Mouse (Mus musculus) CH12.LX (cell line): ENCODE data around the gene Pcdh7. TPM values are rescaled to one million over a fixed set of nuclear protein-coding genes. Genes with fewer than 3 reads are reported as not detected.

Experiments used
- DNase-seq: peaks from one replicate; pipeline ENCODE4 v3.0.0-alpha.2; 2013; ENCODE audit errors: extremely low read depth
- H3K27ac ChIP-seq: 2 replicates; pipeline ENCODE4 v1.5.1; 2012; ENCODE audit warnings: low read depth, mild to moderate bottlenecking, control low read depth, moderate library complexity; ENCODE audit not compliant: insufficient read depth
- H3K27me3 ChIP-seq: replicated peaks from 2 replicates; pipeline ENCODE3; 2012; ENCODE audit warnings: inconsistent platforms
- H3K36me3 ChIP-seq, 2 experiments: replicated peaks in 1 of 2; 2 replicates each; pipeline versions ENCODE3 to v1.6.1; 2012; ENCODE audit warnings: inconsistent platforms in 1 of 2, low read length in 1 of 2, mild to moderate bottlenecking in 1 of 2, mixed read lengths in 1 of 2, moderate library complexity in 1 of 2; ENCODE audit not compliant: control insufficient read depth in 1 of 2, insufficient read depth in 1 of 2
- H3K4me1 ChIP-seq, 2 experiments: 2 replicates each; pipeline ENCODE4 v1.6.1; 2012; ENCODE audit warnings: inconsistent platforms in 1 of 2, moderate library complexity in 1 of 2; ENCODE audit not compliant: insufficient read depth in 2 of 2, control insufficient read depth in 1 of 2
- H3K4me2 ChIP-seq: 2 replicates; pipeline ENCODE4 v1.6.1; 2012; ENCODE audit warnings: low read depth, mild to moderate bottlenecking, control low read depth; ENCODE audit not compliant: poor library complexity, insufficient read depth, severe bottlenecking
- H3K4me3 ChIP-seq, 3 experiments: fragments of 150-350 bp in 1 of 3; sonication (generic) in 1 of 3; replicated peaks in 1 of 3; 2 replicates each; pipeline versions ENCODE3 to v1.5.1; 2011 to 2012; ENCODE audit warnings: low read depth in 2 of 3, low read length in 2 of 3, mild to moderate bottlenecking in 2 of 3, moderate library complexity in 2 of 3, control low read depth in 1 of 3, improper control_type of control experiment in 1 of 3, inconsistent platforms in 1 of 3, mixed read lengths in 1 of 3; ENCODE audit not compliant: poor library complexity in 1 of 3
- H3K79me2 ChIP-seq: replicated peaks from 2 replicates; pipeline ENCODE4 v1.6.1; 2012; ENCODE audit warnings: mild to moderate bottlenecking, moderate library complexity; ENCODE audit not compliant: control insufficient read depth, poor library complexity, insufficient read depth, severe bottlenecking; ENCODE audit errors: extremely low read depth
- H3K9ac ChIP-seq: 2 replicates; pipeline ENCODE4 v1.6.1; 2012; ENCODE audit warnings: low read depth, mild to moderate bottlenecking, control low read depth, moderate library complexity; ENCODE audit not compliant: insufficient read depth
- H3K9me3 ChIP-seq: replicated peaks from 2 replicates; pipeline ENCODE3; 2012; ENCODE audit warnings: low read length, inconsistent platforms, mixed read lengths
- CHD1 ChIP-seq: IDR thresholded peaks from 2 replicates; pipeline ENCODE4 v1.6.1; 2012; ENCODE audit warnings: low read depth, low read length, improper control_type of control experiment, inconsistent platforms
- E2F4 ChIP-seq: IDR thresholded peaks from 2 replicates; pipeline ENCODE4 v1.6.1; 2011; ENCODE audit warnings: low read depth, low read length, improper control_type of control experiment; ENCODE audit not compliant: insufficient replicate concordance
- ETS1 ChIP-seq: conservative IDR thresholded peaks from 2 replicates; pipeline ENCODE4 v1.6.1; 2012; ENCODE audit warnings: low read depth, mild to moderate bottlenecking, inconsistent platforms, low read length, improper control_type of control experiment, moderate library complexity
- IRF4 ChIP-seq: IDR thresholded peaks from 2 replicates; pipeline ENCODE4 v1.6.1; 2014; ENCODE audit warnings: low read depth, mild to moderate bottlenecking, inconsistent platforms, low read length, improper control_type of control experiment
- KAT2A ChIP-seq: IDR thresholded peaks from 2 replicates; pipeline ENCODE4 v1.6.1; 2012; ENCODE audit warnings: low read length, improper control_type of control experiment, inconsistent platforms; ENCODE audit not compliant: insufficient replicate concordance
- MXI1 ChIP-seq: IDR thresholded peaks from 2 replicates; pipeline ENCODE4 v1.6.1; 2011; ENCODE audit warnings: mild to moderate bottlenecking, low read depth, low read length, improper control_type of control experiment
- MYC ChIP-seq: IDR thresholded peaks from 2 replicates; pipeline ENCODE4 v1.6.1; 2011; ENCODE audit warnings: low read depth, mild to moderate bottlenecking, improper control_type of control experiment, low read length
- NRF1 ChIP-seq: IDR thresholded peaks from 2 replicates; pipeline ENCODE4 v1.6.1; 2014; ENCODE audit warnings: low read depth, mild to moderate bottlenecking, inconsistent platforms, low read length, improper control_type of control experiment, moderate library complexity
- PAX5 ChIP-seq: IDR thresholded peaks from 2 replicates; pipeline ENCODE4 v1.6.1; 2012; ENCODE audit warnings: low read length, inconsistent platforms, mixed read lengths
- RAD21 ChIP-seq: IDR thresholded peaks from 2 replicates; pipeline ENCODE4 v1.6.1; 2011; ENCODE audit warnings: low read depth, mild to moderate bottlenecking, low read length, improper control_type of control experiment, moderate library complexity
- RCOR1 ChIP-seq: conservative IDR thresholded peaks from 2 replicates; pipeline ENCODE4 v1.6.1; 2012; ENCODE audit warnings: low read depth, mild to moderate bottlenecking, inconsistent platforms, low read length, improper control_type of control experiment
- SMC3 ChIP-seq: IDR thresholded peaks from 2 replicates; pipeline ENCODE4 v1.6.1; 2011; ENCODE audit warnings: low read depth, low read length, improper control_type of control experiment
- TBP ChIP-seq: conservative IDR thresholded peaks from 2 replicates; pipeline ENCODE4 v1.6.1; 2011; ENCODE audit warnings: low read depth, low read length, improper control_type of control experiment
- TCF12 ChIP-seq: IDR thresholded peaks from 2 replicates; pipeline ENCODE4 v1.6.1; 2014; ENCODE audit warnings: low read depth, mild to moderate bottlenecking, inconsistent platforms, low read length, improper control_type of control experiment
- USF1 ChIP-seq: IDR thresholded peaks from 2 replicates; pipeline ENCODE4 v1.6.1; 2014; ENCODE audit warnings: low read depth, mild to moderate bottlenecking, inconsistent platforms, low read length, improper control_type of control experiment
- ZKSCAN1 ChIP-seq: IDR thresholded peaks from 2 replicates; pipeline ENCODE4 v1.6.1; 2012; ENCODE audit warnings: low read depth, inconsistent platforms, low read length, improper control_type of control experiment, borderline replicate concordance
- ZMIZ1 ChIP-seq: IDR thresholded peaks from 2 replicates; pipeline ENCODE4 v1.6.1; 2012; ENCODE audit warnings: low read depth, mild to moderate bottlenecking, inconsistent platforms, low read length, improper control_type of control experiment
- dilution Hi-C: fragments of 300-500 bp; cut with MboI; formaldehyde crosslinking; loops from 2 replicates; pipeline ENCODE4 v1.14.3; 2020; ENCODE audit warnings: low sequenced_read_pairs; ENCODE audit not compliant: extremely low pct_unique_long_range_greater_than_20kb, extremely low pct_ligation_motif_present
- in situ Hi-C: fragments of 300-500 bp; cut with MboI; formaldehyde crosslinking; loops from 3 replicates; pipeline ENCODE4 v1.14.3; 2019; ENCODE audit warnings: low sequenced_read_pairs, low pct_ligation_motif_present, low pct_unique_long_range_greater_than_20kb, mixed read lengths
- polyA plus RNA-seq: library from polyadenylated mRNA; unstranded; fragments of >175 nt; gene quantifications from 2 replicates; pipeline ENCODE4 v1.2.1, GENCODE M21; 2012; ENCODE audit warnings: low read depth; ENCODE audit not compliant: insufficient read length
- total RNA-seq, 2 experiments: library from RNA; depleted of rRNA; stranded (reverse); fragments of 300-350 nt in 1 of 2; fragments of >200 nt in 1 of 2; gene quantifications; 2 replicates each; pipeline ENCODE4 v1.2.3; 2012 to 2014

Pcdh7 gene
- total and polyA plus RNA-seq, 3 experiments: not detected

DNA sequence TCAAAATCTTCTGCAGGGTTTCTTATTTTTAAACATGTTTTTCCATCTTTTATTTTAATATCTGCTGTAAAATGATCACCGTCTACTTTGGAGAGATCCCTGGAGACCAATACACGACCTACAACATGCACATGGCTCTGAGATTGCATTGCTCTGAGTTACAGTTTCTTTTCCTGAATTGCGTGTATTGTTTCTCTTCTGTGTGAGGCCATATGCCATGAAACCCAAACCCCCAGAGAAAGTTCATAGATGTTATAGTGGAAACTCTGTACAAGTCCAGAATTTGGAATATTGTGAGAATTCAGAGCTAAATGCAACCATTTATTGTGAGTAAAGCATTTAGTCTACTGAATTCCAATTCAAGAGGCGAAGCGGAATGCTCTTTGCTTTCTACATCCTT, 203.4 kb downstream of the Pcdh7 start:
- no peaks in the 10 kb centered on the region for H3K9me3 ChIP-seq
- no peaks in the 10 kb centered on the region for H3K79me2 ChIP-seq
- in situ Hi-C loops (no loop called here), dilution Hi-C loops (no loop called here)
- H3K27ac ChIP-seq: no peak overlapping the region
- H3K4me2 ChIP-seq: no peak overlapping the region
- H3K27me3 ChIP-seq: no peaks in the 10 kb centered on the region
- no peak overlapping the region for H3K4me3 ChIP-seq
- no peaks in the 10 kb centered on the region for H3K4me1 ChIP-seq
- TF ChIP-seq MXI1: no peak
- no peak for TF ChIP-seq IRF4
- TF ChIP-seq ETS1: no peak
- no peak for TF ChIP-seq TCF12
- no peak for TF ChIP-seq CHD1
- TF ChIP-seq RAD21: no peak
- no peak for TF ChIP-seq RCOR1
- TF ChIP-seq ZMIZ1: no peak
- no peak for TF ChIP-seq KAT2A
- TF ChIP-seq PAX5: no peak
- TF ChIP-seq SMC3: no peak
- no peak for TF ChIP-seq ZKSCAN1
- no peak for TF ChIP-seq MYC
- TF ChIP-seq NRF1: no peak
- no peak for TF ChIP-seq USF1
- no peak for TF ChIP-seq TBP
- no peak overlapping the region for H3K9ac ChIP-seq
- DNase-seq: no peak
- H3K36me3 ChIP-seq: no peaks in the 10 kb centered on the region

DNA sequence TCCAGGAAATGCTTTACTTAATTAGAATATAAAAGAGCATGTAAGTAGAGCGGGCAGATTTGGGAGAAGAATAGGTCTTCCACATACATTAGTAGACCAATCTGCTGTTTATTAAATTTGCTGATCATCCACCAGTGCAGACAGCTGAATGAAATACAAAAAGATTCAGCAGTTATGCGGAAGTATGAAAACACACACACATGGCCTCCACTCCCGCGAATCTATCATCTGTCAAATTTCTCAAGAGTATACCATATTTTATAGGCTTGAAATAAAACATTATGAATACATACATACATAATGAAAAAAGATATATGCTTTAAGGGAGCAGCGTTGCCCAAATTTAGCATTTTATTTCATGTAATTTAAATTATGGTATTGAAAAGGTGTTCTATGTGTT, 213.6 kb downstream of the Pcdh7 start:
- DNase-seq: no peak
- Histone ChIP-seq H3K4me2 (no peak overlapping the region), H3K79me2 (no peaks in the 10 kb centered on the region), H3K9ac (no peak overlapping the region), H3K27ac (no peak overlapping the region), H3K4me1 (no peaks in the 10 kb centered on the region), H3K9me3 (peaks cover 2% of the 10 kb centered on the region), H3K4me3 (no peak overlapping the region), H3K27me3 (no peaks in the 10 kb centered on the region), H3K36me3 (no peaks in the 10 kb centered on the region)
- dilution Hi-C loops (no loop called here), in situ Hi-C loops (no loop called here)
- no peak for TF ChIP-seq NRF1
- TF ChIP-seq KAT2A: no peak
- no peak for TF ChIP-seq E2F4
- no peak for TF ChIP-seq SMC3
- no peak for TF ChIP-seq RCOR1
